Mouse (Mus musculus) neural tube, embryonic 11.5 days (tissue): ENCODE data around the gene Rce1. TPM values are rescaled to one million over a fixed set of nuclear protein-coding genes. Genes with fewer than 3 reads are reported as not detected.
"Not testable (repeated sequence)": the region's sequence is repeated elsewhere in the genome, so short reads cannot be mapped to it uniquely, and the experiment has no call there.

Experiments
- ATAC-seq: fragments of 200-750 bp; cut with Nextera tagmentation; 2 replicates; pipeline ENCODE4 v1.8.0; 2017; ENCODE audit warnings: moderate number of reproducible peaks, mild to moderate bottlenecking, moderate TSS enrichment, moderate library complexity; ENCODE audit not compliant: insufficient read depth, low FRiP score, low TSS enrichment
- DNase-seq: peaks from one replicate; pipeline ENCODE4 v3.0.0-alpha.2; 2015; ENCODE audit warnings: low spot score
- H3K27ac ChIP-seq: fragments of 300-500 bp; sonication (generic); 2 replicates; pipeline ENCODE4 v1.5.1; 2014; ENCODE audit warnings: low read depth, mild to moderate bottlenecking, low read length
- H3K27me3 ChIP-seq: fragments of 300-500 bp; sonication (generic); 2 replicates; pipeline ENCODE4 v1.6.1; 2014; ENCODE audit warnings: mild to moderate bottlenecking, low read length, mixed read lengths; ENCODE audit not compliant: control insufficient read depth, insufficient read depth
- H3K36me3 ChIP-seq: fragments of 300-500 bp; sonication (generic); 2 replicates; pipeline ENCODE4 v1.6.1; 2014; ENCODE audit warnings: mild to moderate bottlenecking, low read length, moderate library complexity, mixed read lengths; ENCODE audit not compliant: control insufficient read depth, insufficient read depth
- H3K4me1 ChIP-seq: fragments of 300-500 bp; sonication (generic); 2 replicates; pipeline ENCODE4 v1.6.1; 2014; ENCODE audit warnings: low read length, mixed read lengths; ENCODE audit not compliant: control insufficient read depth, insufficient read depth
- H3K4me2 ChIP-seq: fragments of 300-500 bp; sonication (generic); 2 replicates; pipeline ENCODE4 v1.6.1; 2014; ENCODE audit warnings: low read depth, mild to moderate bottlenecking, moderate library complexity
- H3K4me3 ChIP-seq: fragments of 300-500 bp; sonication (generic); 2 replicates; pipeline ENCODE4 v1.5.1; 2014; ENCODE audit warnings: low read depth, low read length
- H3K9ac ChIP-seq: fragments of 300-500 bp; sonication (generic); 2 replicates; pipeline ENCODE4 v1.6.1; 2014; ENCODE audit warnings: mild to moderate bottlenecking, low read length
- H3K9me3 ChIP-seq: fragments of 300-500 bp; sonication (generic); 2 replicates; pipeline ENCODE4 v1.6.1; 2016; ENCODE audit warnings: low read length; ENCODE audit not compliant: control insufficient read depth
- WGBS: fragments of 180-500 bp; shearing (Covaris S2); extraction: QIAGEN DNeasy Blood & Tissue Kit; methylation state at CpG from one replicate; pipeline ENCODE4 v1.1.7; 2014; 5-methylcytosine and 5-hydroxymethylcytosine counted together
- microRNA-seq: library from miRNA; unstranded; fragments of <30 nt; microRNA quantifications from one replicate; pipeline ENCODE4, GENCODE M21; 2016
- polyA plus RNA-seq: library from polyadenylated mRNA; unstranded; fragments of >200 nt; fragmentation: Nextera tagmentation; extraction: Ambion mirVana; gene quantifications from 2 replicates; pipeline ENCODE4 v1.2.1, GENCODE M21; 2014

Gene Rce1
- polyA plus RNA-seq, 1 experiment from 2014 or later = 68.8 TPM

DNA sequence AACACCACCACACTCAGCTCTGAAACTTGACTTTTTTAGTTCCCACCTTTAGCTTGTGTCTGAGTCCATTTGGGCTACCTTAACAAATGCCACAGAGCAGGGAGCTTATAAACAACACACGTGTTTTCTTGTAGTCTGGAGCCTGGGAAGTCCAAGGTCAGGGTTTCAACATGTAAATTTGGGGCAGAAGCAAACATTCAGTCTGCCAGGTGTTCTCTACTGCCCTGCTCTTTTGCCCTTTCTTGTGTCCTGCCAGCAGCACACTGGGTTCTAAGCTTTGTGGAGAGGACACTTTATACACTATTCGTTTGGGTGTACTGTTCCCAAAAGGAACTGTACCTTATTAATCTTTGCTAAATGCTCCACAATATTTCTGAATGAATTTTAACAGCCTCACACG is 37.0 kb downstream of the Rce1 start:
- DNase-seq (no peak), ATAC-seq (no peak)
- no peaks in the 10 kb centered on the region for H3K4me1 ChIP-seq
- 68% methylated on average over 3 of the region's 3 CpGs for WGBS
- H3K9ac ChIP-seq = no peak overlapping the region
- no peak overlapping the region for H3K27ac ChIP-seq
- H3K9me3 ChIP-seq = no peaks in the 10 kb centered on the region
- H3K4me3 ChIP-seq = no peak overlapping the region
- no peaks in the 10 kb centered on the region for H3K36me3 ChIP-seq
- no peaks in the 10 kb centered on the region for H3K27me3 ChIP-seq
- no peak overlapping the region for H3K4me2 ChIP-seq

DNA sequence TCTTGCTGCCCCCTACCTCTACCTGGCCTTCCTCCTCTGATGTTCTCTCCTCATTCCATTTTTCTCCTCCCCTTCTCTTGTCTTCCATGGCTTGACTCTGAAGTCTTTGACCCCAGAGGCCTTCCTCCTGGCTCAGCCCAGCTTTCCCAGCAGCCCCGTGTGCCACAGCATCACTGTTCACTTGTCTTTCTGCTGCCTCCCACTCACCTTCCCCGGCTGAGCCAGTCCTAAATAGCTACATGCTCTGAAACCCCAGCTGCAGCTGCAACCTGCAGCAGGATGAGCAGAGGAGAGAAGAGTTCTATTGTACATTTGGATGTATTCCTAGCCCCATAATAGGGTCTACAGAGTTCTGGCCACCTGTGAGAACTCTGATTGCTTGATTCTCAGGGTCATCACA is 38.0 kb downstream of the Rce1 start:
- Histone ChIP-seq H3K9ac (no peak overlapping the region), H3K4me2 (no peak overlapping the region), H3K36me3 (no peaks in the 10 kb centered on the region), H3K4me1 (no peaks in the 10 kb centered on the region), H3K27me3 (no peaks in the 10 kb centered on the region), H3K9me3 (no peaks in the 10 kb centered on the region), H3K4me3 (no peak overlapping the region), H3K27ac (no peak overlapping the region)
- no peak for ATAC-seq
- WGBS = 67% methylated on average over 2 of the region's 2 CpGs
- no peak for DNase-seq

DNA sequence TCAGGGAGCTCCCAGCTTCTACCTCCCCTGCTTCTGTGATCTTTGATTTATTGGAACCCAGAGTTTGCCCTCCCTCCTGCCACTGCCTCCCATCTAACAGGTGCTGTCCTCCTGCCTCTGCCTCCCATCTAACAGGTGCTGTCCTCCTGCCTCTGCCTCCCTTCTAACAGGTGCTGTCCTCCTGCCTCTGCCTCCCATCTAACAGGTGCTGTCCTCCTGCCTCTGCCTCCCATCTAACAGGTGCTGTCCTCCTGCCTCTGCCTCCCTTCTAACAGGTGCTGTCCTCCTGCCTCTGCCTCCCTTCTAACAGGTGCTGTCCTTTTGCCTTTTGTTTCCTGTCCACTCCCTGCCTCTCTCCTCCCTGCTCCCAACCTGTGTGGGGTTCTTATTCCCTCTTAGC is 38.7 kb downstream of the Rce1 start:
- H3K4me3 ChIP-seq, ATAC-seq, DNase-seq, H3K27ac ChIP-seq, H3K9ac ChIP-seq, H3K9me3 ChIP-seq, H3K4me2 ChIP-seq, H3K4me1 ChIP-seq, H3K27me3 ChIP-seq, H3K36me3 ChIP-seq: not testable (repeated sequence)

DNA sequence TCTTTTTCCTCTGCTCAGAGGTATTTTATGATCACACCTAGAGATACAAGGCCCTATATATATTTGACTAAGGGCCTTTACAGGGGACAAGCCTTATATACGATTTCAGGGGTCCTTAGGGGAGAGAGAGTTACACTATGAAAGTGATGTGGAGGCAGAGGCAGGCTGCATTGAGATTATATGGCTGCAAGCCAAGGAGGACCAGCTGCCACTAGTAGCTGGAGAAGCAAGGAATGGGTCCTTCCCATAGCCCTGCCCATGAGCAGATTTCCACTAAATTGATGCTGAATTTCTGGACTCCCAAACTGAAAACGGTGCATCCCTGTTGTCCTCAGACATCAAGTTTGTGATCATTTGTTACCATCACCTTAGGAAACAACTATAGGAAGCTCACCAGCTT is 41.6 kb downstream of the Rce1 start:
- Histone ChIP-seq H3K4me3 (no peak overlapping the region), H3K36me3 (no peaks in the 10 kb centered on the region), H3K9me3 (no peaks in the 10 kb centered on the region), H3K27ac (no peak overlapping the region), H3K4me2 (no peak overlapping the region), H3K4me1 (no peaks in the 10 kb centered on the region), H3K9ac (no peak overlapping the region), H3K27me3 (no peaks in the 10 kb centered on the region)
- ATAC-seq (no peak), DNase-seq (no peak)
- 85% methylated on average over 2 of the region's 2 CpGs for WGBS

DNA sequence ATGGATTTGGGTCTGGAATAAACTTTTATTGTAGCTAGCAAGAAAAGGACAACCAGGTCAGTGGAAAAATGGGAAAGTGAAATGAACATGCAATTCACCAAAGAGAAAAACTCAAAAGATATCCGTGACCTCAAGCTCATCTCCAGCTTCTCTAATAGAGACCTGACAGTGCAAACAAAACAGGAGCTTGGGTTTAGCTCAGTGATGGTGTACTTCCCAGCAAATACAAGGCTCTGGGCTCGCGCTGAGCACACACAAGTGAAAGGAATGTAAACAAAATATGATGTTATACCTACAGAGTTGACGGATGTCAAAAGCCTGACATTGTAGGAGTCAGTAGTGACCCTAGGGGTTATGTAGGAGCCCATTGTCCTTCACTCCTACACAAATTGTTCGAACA is 46.1 kb downstream of the Rce1 start:
- Histone ChIP-seq H3K9me3 (no peaks in the 10 kb centered on the region), H3K27me3 (no peaks in the 10 kb centered on the region), H3K9ac (no peak overlapping the region), H3K4me2 (no peak overlapping the region), H3K4me1 (no peaks in the 10 kb centered on the region), H3K4me3 (no peak overlapping the region), H3K36me3 (no peaks in the 10 kb centered on the region), H3K27ac (no peak overlapping the region)
- ATAC-seq (no peak), DNase-seq (no peak)
- WGBS = 84% methylated on average over 5 of the region's 5 CpGs

DNA sequence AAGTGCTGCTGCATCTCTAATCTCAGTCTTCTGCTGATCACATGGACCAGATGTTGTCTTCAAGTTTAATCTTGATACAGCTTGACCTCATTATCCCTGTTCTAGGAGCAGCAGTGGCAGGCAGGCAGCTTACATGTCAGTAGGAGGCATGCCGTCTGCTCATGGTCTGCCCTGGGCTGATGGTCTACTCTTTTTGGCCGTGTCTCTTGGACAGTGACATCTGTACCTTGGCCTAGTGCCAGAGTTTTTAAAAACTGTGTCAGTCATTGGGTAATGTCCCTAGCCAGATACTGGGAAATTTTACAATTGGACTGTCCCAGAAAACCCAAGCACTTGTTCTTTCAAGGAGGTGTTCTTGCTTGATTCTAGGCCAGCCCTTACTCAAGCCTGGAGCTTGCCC is 46.6 kb downstream of the Rce1 start:
- Histone ChIP-seq H3K27ac (no peak overlapping the region), H3K36me3 (no peaks in the 10 kb centered on the region), H3K9me3 (no peaks in the 10 kb centered on the region), H3K4me3 (no peak overlapping the region), H3K27me3 (no peaks in the 10 kb centered on the region), H3K9ac (no peak overlapping the region), H3K4me1 (no peaks in the 10 kb centered on the region), H3K4me2 (no peak overlapping the region)
- DNase-seq (no peak), ATAC-seq (no peak)
- 75% methylated on average over 2 of the region's 2 CpGs for WGBS

DNA sequence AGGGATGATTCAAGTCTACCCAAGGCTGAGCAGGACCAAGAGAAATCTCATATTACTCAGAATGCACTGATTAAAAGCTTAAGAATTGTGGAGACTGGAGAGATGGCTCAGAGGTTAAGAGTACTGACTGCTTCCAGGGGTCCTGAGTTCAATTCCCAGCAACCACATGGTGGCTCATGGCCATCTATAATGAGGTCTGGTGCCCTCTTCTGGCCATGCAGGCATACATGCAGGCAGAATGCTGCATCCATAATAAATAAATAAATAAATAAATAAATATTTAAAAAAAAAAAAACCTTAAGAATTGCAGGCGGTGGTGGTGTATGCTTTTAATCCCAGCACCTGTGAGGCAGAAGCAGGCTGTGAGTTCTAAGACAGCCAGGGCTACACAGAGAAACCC is 52.2 kb downstream of the Rce1 start:
- no peak overlapping the region for H3K9ac ChIP-seq
- no peak overlapping the region for H3K27ac ChIP-seq
- 93% methylated on average over 1 of the region's 1 CpGs for WGBS
- no peaks in the 10 kb centered on the region for H3K36me3 ChIP-seq
- DNase-seq (no peak), ATAC-seq (no peak)
- H3K9me3 ChIP-seq = no peaks in the 10 kb centered on the region
- no peaks in the 10 kb centered on the region for H3K4me1 ChIP-seq
- H3K4me2 ChIP-seq = no peak overlapping the region
- H3K4me3 ChIP-seq = no peak overlapping the region
- no peaks in the 10 kb centered on the region for H3K27me3 ChIP-seq

Small RNA genes lying within 50 kb of the gene (microRNA-seq; reads per million reads assigned to microRNA genes)
- not detected for gene Mir6986

Other genes starting within 250 kb of the Rce1 start
- 44.1 and 47.2 TPM in 2 replicates for gene Kdm2a, start 227.4 kb downstream of the Rce1 start, polyA plus RNA-seq
- gene Rhod, start 186.2 kb downstream of the Rce1 start, polyA plus RNA-seq = 17.1 and 17.4 TPM in 2 replicates
- gene Syt12, start 148.2 kb downstream of the Rce1 start, polyA plus RNA-seq = 0.58 and 1.8 TPM in 2 replicates
- gene 2010003K11Rik, start 127.1 kb downstream of the Rce1 start, polyA plus RNA-seq = not detected in 2 replicates
- 19.3 and 19.6 TPM in 2 replicates for gene Pcx, start 115.2 kb downstream of the Rce1 start, polyA plus RNA-seq
- 10.0 and 10.5 TPM in 2 replicates for gene Lrfn4, start 10.0 kb downstream of the Rce1 start, polyA plus RNA-seq
- 2.5 and 2.7 TPM in 2 replicates for gene Gm960, start 73.0 kb upstream of the Rce1 start, polyA plus RNA-seq
- gene Sptbn2, start 85.5 kb upstream of the Rce1 start, polyA plus RNA-seq = 23.4 and 26.1 TPM in 2 replicates
- 133 and 136 TPM in 2 replicates for gene Rbm4b, start 130.9 kb upstream of the Rce1 start, polyA plus RNA-seq
- gene Rbm4, start 168.3 kb upstream of the Rce1 start, polyA plus RNA-seq = 131 and 134 TPM in 2 replicates
- 8.5 and 24.4 TPM in 2 replicates for gene Gm21992, start 186.0 kb upstream of the Rce1 start, polyA plus RNA-seq
- gene Rbm14, start 186.0 kb upstream of the Rce1 start, polyA plus RNA-seq = 113 and 116 TPM in 2 replicates
- gene Ccs, start 213.7 kb upstream of the Rce1 start, polyA plus RNA-seq = 41.4 and 41.5 TPM in 2 replicates
- gene Ccdc87, start 213.7 kb upstream of the Rce1 start, polyA plus RNA-seq = 0.13 TPM in 1 of 2 replicates, not detected in the other
- 40.6 and 41.8 TPM in 2 replicates for gene Ctsf, start 229.5 kb upstream of the Rce1 start, polyA plus RNA-seq